Mouse (Mus musculus) megakaryocyte-erythroid progenitor cell, adult 5-6 weeks (primary cell): ENCODE measurements at regions not wholly inside any gene's neighbourhood (a gene's known extent, or its start where the extent isn't known, plus 50 kb on each side); places are given as distances from the start of the nearest gene placed in this dataset.

Experiments
- ATAC-seq: replicated peaks from 2 replicates; pipeline ENCODE4 v1.8.0; 2016; ENCODE audit warnings: mild to moderate bottlenecking, inconsistent platforms; ENCODE audit not compliant: severe bottlenecking, poor library complexity, low FRiP score, low TSS enrichment

GRCm38 (mm10) chr7:134619220-134619975, 51.1 kb upstream of the Dock1 start:
- ATAC-seq: no peak

- ATAC-seq: no peak
Observed at GRCm38 (mm10) chr7:134620006-134620405, 50.4 kb upstream of the Dock1 start.
